Mouse (Mus musculus) liver, embryonic 14.5 days (tissue): ENCODE data around the gene Abcc4.
"Not testable (repeated sequence)": the region's sequence is repeated elsewhere in the genome, so short reads cannot be mapped to it uniquely, and the experiment has no call there.

Experiments
- CTCF ChIP-seq: IDR thresholded peaks from 2 replicates; pipeline ENCODE4 v1.5.1; 2016; ENCODE audit warnings: antibody characterized with exemption, low read depth, control low read depth
- EP300 ChIP-seq: IDR thresholded peaks from 2 replicates; pipeline ENCODE4 v1.6.1; 2016; ENCODE audit warnings: antibody characterized with exemption, low read depth

- not testable (repeated sequence) for TF ChIP-seq EP300, CTCF
These were observed 194.3 kb downstream of the Abcc4 start for GRCm38 (mm10) chr14:118511715-118512114.
